Mouse (Mus musculus): Measurements from ENCODE around the gene Ankrd39. TPM values are rescaled to one million over a fixed set of nuclear protein-coding genes. Genes with fewer than 3 reads are reported as not detected.
A peak's percentile ranks its signal among the peaks of the same experiment; 100 is the strongest.

Gene Ankrd39
- total RNA-seq, 2 experiments from 2014 or later = 7.7 to 8.2 TPM

DNA sequence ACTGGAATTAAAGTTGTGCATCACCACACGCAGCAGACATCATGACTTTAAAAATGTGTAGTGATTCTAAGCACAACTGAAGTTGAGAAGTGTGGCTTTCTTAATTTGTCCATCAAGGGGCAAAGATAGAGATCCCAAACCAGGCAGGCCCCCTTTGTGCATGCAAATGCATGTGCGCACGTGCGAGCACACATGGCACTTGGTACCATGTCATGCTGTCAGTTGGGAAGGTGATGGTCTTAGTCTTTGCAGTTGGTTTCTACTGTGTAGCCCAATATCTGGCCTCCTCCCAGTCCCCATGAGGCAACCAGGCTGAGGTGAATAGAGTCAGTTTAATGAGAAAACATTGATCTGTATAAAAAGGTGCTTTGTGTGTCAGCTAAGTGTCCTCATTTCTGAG lies 17.4 kb downstream of the Ankrd39 start:
- DNase-seq = no peak

DNA sequence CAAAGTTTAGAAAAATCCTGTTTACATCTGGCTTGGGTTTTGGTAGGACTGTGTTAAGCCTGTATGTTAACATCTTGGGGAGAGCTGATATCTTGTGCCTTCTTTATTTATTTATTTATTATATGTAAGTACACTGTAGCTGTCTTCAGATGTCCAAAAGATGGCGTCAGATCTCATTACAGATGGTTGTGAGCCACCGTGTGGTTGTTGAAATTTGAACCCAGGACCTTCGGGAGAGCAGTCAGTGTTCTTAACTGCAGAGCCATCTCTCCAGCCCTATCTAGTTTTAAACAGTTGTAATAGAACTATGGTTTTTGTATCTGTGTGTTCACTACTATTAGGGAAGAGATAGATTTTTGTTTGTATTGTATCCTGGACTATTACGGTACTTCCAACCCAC lies 18.0 kb downstream of the Ankrd39 start:
- DNase-seq = no peak

DNA sequence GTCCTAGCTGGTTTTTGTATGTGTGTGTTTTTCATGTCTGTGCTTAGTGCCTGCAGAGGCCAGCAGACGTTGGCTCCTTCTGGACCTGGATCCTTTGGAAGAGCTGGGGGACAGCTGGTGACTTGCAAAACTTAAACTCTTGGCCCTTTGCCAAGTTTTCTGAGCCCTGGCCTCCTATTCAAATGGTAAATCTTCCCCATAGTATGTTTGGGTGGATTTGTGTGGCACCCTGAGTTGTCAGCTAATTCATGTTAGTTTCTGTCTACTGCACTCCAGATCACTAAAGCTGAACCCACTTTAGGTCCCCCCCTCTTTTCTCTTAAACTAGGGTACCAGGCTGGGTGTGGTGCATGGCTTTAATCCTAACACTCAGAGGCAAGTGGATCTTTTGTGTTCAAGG lies 18.9 kb downstream of the Ankrd39 start:
- DNase-seq = no peak

DNA sequence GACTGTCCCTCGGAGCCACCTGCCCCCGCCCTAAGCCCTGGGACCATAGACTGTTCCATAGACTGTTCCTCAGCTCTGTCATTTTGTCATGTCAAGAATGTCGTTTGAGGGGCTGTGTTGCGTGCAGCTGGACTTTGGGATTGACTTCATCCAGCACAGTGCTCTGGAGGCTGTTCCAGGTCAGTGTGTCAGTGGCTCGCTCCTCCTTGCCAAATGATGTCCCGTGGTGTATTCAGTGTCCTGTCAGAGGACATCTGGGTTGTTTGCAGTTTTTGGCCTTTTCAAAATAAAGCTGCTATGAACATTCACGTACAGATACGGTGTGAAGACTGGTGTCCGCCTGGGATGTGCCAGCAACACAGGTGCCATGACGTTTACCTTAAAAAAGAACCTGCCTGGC lies 20.3 kb downstream of the Ankrd39 start:
- DNase-seq = no peak

- no peak for DNase-seq
Observed at GRCm38 (mm10) chr1:36525774-36526173, 21.5 kb downstream of the Ankrd39 start.

DNA sequence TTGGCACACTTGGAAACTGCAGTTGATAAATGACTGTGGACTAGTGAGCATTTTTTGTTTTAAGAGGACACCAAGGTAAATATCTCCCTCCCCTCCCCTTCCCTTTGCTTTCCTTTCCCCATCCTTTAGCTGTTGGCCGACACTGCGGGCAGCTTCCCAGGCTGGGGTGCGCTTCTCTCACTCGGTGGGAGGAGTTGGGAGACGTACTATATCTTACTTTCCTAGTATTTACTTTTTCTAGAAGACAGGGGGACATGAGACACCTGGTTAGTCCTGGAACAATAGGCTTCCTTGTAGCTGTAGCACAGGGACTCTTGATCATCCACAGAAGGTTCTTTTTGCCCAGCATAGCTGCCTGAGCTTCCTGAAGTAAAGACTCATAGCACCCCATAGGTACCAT lies 23.2 kb downstream of the Ankrd39 start:
- DNase-seq = no peak

GRCm38 (mm10) chr1:36523332-36524013 lies 23.8 kb downstream of the Ankrd39 start:
- peak; percentile 49 for DNase-seq

DNA sequence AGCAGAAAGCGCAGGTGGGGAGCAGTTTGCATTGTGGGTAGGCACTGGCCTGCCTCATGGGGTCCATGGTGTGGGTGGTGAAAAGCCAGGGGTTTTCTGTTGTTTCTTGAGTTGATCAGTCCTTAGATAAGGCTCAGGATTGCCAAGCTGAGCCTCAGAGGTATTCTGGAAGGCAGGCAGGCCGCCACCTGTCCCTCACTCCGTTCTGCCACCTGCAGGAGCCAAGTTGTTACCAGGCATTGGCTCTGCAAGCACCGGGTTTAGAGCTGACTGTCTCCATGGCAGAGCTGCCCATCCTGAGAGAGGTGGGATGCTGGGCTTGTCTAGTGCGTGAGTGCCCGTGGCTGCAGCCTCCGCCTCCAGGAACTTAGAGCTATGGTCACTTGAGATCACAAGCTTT lies 25.0 kb downstream of the Ankrd39 start:
- DNase-seq = no peak

GRCm38 (mm10) chr1:36519626-36520025 lies 27.6 kb downstream of the Ankrd39 start:
- DNase-seq = no peak

DNA sequence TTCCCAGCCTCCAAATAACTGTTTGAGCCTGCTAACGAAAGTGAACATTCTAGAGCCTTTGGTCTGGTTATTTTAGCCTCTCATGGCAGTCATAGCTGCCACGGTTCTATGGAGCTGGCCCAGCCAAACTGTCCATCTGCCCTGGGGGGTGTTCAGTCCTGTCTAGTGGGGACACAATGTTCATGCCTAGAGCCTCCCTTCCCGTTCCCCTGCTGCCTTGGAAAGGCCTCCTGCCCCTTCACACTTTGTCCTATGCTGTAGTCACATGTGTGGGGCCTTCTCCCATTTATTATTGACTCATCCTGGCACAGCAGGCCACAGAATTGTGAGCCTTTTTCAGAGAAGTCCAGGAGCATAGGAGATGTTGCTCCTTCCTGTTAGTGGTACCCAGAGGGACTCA lies 29.0 kb downstream of the Ankrd39 start:
- DNase-seq = no peak

DNA sequence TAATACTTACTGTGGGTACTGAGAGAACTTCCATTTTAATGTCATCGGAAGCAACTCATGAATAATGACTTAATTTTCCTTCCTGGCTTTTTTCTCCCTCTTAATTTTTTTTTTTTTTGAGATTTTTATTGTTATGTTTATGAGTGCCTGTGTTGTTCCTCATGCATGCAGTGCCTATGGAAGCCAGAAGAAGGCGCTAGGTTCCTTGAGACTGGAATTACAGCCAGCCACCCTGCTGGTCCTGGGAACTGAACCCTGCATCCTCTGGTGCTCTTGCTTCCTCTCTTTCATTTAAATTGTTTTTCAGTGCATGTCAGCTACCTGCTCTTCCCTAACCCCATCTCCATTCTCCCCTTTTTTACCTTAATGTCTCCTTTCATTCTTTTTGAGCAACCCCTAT lies 33.5 kb downstream of the Ankrd39 start:
- DNase-seq = no peak

- DNase-seq = no peak
Observed at GRCm38 (mm10) chr1:36513310-36513709, 33.9 kb downstream of the Ankrd39 start.

DNA sequence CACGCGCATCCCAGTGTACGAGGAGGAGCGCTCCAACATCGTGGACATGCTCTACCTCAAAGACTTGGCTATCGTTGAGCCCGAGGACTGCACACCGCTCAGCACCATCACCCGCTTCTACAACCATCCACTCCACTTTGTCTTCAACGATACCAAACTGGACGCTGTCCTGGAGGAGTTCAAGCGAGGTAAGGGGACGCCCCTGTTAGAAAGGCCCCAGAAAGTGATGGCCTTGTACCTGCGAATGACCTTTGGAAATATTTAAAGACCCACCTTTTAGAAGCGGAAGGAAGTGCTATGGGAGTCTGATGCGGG lies 34.3 kb downstream of the Ankrd39 start:
- no peak for DNase-seq

DNA sequence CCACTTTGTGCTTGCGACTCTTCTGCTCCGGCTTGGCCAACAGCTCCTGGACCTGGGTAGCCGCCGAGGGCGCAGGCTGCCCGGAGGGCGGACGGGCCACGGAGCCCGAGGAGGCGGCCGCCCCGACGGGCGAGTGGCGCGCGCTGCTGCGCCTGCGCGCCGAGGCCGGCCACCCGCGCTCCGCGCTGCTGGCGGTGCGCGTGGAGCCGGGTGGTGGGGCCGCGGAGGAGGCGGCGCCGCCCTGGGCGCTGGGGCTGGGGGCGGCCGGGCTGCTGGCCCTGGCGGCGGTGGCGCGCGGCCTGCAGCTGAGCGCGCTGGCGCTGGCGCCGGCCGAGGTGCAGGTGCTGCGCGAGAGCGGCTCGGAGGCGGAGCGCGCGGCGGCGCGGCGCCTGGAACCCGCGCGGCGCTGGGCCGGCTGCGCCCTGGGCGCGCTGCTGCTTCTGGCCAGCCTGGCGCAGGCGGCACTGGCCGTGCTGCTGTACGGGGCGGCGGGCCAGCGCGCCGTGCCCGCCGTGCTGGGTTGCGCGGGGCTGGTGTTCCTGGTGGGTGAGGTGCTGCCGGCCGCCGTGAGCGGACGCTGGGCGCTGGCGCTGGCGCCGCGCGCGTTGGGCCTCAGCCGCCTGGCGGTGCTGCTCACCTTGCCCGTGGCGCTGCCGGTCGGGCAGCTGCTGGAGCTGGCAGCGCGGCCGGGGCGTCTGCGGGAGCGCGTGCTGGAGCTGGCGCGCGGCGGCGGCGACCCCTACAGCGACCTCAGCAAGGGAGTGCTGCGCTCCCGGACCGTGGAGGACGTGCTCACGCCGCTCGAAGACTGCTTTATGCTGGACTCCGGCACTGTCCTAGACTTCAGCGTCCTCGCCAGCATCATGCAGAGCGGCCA lies 34.9 kb downstream of the Ankrd39 start:
- DNase-seq = peak; percentile 75

DNA sequence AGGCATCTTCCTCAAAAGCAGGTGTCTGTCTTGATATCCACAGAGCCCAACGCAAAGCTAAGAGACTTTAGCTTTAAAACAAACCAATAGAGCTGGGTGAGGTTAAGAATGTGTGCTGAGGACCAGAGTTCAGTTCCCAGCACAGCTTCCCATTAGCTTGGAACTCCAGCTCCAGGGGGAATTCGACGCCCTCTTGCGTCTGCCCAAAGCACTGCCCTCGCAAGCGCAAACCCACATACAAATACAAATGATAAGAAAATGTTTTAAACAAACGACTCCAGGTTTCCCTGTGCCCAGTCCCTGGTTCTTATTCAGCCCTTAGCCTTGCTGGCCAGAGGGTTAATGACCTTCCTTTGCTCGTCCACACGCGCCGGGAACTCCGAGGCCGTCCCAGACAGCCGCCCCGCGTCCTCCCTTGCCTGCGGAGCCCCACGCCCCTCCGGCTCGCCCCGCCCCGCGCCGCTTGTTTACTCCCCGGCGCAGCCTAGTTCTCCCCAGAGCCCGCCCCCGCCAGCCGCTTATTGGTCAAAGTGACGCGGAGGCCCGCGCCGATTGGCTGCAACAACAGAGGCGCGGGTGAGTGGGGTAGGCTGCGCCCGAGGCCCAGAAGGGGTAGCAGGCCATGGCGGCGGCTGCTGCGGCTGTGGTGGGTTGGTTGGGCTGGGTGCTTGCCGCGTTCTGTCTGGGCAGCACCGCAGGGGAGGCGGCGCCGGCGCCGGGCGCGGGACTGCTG lies 35.8 kb downstream of the Ankrd39 start, which contains the start of gene Cnnm3:
Cnnm3 (plus strand) TSS at position 579 of the 733 bp plus-strand sequence.
- peak; percentile 100 for DNase-seq

DNA sequence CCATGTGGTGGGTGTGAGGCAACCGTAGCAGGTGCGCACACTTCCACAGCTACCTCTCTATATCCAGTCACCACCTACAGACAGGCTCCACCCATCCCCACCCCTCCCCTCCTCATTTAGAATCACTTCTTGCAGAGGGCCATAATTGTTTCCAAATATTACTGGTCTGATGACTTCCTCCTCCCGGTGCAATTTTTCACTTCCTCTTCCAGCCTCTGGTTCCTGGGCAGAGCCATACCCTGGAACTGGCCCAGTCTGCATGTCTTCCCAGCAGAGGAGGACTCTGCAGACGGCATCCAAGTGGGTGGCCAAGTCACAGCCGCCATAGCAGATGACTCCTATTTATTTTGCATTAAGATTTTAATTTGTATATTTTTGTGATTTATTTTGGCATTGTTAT lies 39.0 kb downstream of the Ankrd39 start:
- no peak for DNase-seq

GRCm38 (mm10) chr1:36501261-36501660 lies 46.0 kb downstream of the Ankrd39 start:
- DNase-seq = peak; percentile 44

- no peak for DNase-seq
Observed at GRCm38 (mm10) chr1:36497312-36497711, 49.9 kb downstream of the Ankrd39 start.

DNA sequence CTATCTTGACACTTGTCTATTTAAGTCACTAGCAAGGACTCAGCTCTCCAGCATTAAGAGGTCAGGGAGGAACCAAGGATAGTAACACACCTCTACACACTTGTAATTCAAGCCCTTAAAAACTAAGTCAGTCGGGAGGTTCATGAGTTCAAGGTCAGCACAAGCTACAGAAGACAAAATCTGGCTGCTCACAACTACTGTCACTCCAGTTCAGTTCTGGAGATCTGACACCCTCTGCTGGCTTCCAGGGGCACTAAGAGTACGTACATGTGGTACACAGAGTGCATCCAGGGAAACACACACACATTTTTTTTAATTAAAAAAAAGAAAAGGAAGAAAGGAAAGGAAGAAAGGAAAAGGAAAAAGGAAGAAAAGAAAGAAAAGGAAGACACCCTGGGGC lies 50.5 kb downstream of the Ankrd39 start:
- no peak for DNase-seq

- no peak for DNase-seq
Observed at GRCm38 (mm10) chr1:36493299-36493698, 53.9 kb downstream of the Ankrd39 start.

DNA sequence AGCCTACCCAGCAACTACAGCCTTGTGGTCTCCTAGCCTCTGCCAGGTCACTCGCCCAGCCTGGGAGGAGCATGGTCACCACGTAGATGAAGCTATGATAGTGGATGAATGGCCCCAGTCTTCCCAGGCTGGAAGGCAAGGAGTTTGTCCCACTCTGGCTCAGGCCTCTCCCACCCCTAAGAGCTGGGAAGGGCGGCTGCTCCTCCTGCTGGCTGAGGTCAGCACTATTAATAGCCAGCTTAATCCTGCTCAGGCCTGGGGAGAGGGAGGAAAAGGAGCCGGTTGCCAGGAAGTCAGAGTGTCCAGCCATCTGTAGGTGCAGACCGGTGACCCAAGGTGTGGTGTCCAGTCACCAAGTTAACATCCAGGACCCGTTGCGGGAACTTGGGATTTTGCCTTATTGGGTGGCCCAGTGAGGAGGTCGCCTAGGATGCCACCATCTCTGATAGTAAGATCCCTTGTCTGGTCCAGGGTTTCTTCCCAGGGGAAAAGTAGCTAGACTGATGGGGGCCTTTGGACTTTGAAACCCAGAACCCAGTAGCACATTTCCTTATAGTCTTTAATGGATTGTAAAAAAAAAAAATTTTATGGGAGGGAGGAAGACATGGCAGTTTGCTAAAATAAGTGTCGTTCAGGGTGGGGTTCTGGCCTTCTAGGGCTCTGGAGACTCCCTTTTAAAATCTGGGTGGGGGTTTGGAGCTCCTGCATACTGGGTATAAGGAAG lies 54.7 kb downstream of the Ankrd39 start:
- DNase-seq = peak; percentile 74

GRCm38 (mm10) chr1:36489661-36490060 lies 57.6 kb downstream of the Ankrd39 start:
- no peak for DNase-seq
